Mouse (Mus musculus) hindbrain, embryonic 12.5 days (tissue): ENCODE measurements around the gene Tm7sf2. TPM values are rescaled to one million over a fixed set of nuclear protein-coding genes. Genes with fewer than 3 reads are reported as not detected.
A peak's percentile ranks its signal among the peaks of the same experiment; 100 is the strongest.

Experiments used
- ATAC-seq: fragments of 200-750 bp; cut with Nextera tagmentation; 2 replicates; pipeline ENCODE4 v1.8.0; 2017; ENCODE audit warnings: moderate TSS enrichment; ENCODE audit not compliant: low FRiP score
- H3K27ac ChIP-seq: fragments of 300-500 bp; sonication (generic); 2 replicates; pipeline ENCODE4 v1.5.1; 2016; ENCODE audit warnings: mild to moderate bottlenecking
- H3K27me3 ChIP-seq: fragments of 300-500 bp; sonication (generic); 2 replicates; pipeline ENCODE4 v1.6.1; 2016; ENCODE audit warnings: mild to moderate bottlenecking
- H3K36me3 ChIP-seq: fragments of 300-500 bp; sonication (generic); 2 replicates; pipeline ENCODE4 v1.6.1; 2016; ENCODE audit warnings: mild to moderate bottlenecking
- H3K4me1 ChIP-seq: fragments of 300-500 bp; sonication (generic); 2 replicates; pipeline ENCODE4 v1.6.1; 2016
- H3K4me2 ChIP-seq: fragments of 300-500 bp; sonication (generic); replicated peaks from 2 replicates; pipeline ENCODE4 v1.6.1; 2016; ENCODE audit warnings: mild to moderate bottlenecking
- H3K4me3 ChIP-seq: fragments of 300-500 bp; sonication (generic); 2 replicates; pipeline ENCODE4 v1.5.1; 2016; ENCODE audit warnings: mild to moderate bottlenecking
- H3K9ac ChIP-seq: fragments of 300-500 bp; sonication (generic); 2 replicates; pipeline ENCODE4 v1.6.1; 2016; ENCODE audit warnings: mild to moderate bottlenecking, moderate library complexity
- H3K9me3 ChIP-seq: fragments of 300-500 bp; sonication (generic); replicated peaks from 2 replicates; pipeline ENCODE4 v1.6.1; 2016; ENCODE audit warnings: mild to moderate bottlenecking
- WGBS: fragments of 180-500 bp; shearing (Covaris S2); methylation state at CpG from one replicate; pipeline ENCODE4 v1.1.7; 2016; 5-methylcytosine and 5-hydroxymethylcytosine counted together
- polyA plus RNA-seq: library from polyadenylated mRNA; unstranded; fragments of >200 nt; fragmentation: Nextera tagmentation; extraction: Ambion mirVana; gene quantifications from 2 replicates; pipeline ENCODE4 v1.2.1, GENCODE M21; 2016

Gene Tm7sf2
- polyA plus RNA-seq, result 38.0 and 40.3 TPM in 2 replicates

DNA sequence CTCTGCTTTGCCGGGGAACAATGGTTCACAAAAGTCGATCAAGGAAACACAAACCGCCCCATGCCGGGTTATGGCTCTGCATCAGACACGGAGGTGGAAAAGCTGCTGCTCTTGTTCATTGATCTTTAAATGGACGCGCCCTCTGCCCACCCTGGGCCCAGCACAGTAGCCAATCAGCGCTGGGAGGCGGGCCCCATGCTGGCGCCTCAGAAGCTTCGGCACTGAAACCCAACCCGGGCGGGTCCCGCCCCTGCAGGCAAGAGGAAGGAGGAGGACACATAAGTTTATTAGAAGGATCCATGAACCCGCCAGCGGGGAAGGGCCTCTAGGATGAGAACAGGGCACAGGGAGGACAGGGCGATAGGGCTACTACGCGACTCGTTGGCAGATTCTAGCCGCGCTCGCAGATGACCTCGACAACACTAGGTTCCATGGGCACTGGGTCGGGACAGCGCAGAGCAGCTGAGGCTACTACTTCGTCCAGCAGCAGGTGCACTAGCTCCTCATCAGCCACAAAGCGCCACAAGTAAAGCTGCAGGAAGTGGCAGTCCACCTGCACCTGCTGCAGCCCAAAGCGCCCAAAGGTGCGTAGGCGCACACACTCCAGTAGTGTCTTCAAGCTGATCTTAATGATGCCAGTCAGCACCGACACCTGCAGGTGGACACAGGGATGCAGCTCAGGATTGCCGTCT is at the start of gene Tm7sf2:
TSS of gene Tm7sf2 (minus strand) at position 650 of the 692 bp plus-strand sequence.
- WGBS, result 7% methylated on average over 33 of the region's 33 CpGs
- Histone ChIP-seq H3K27ac (peak within 1 kb of the TSS; percentile 93), H3K27me3 (no peaks in the 10 kb centered on the region), H3K4me3 (peak within 1 kb of the TSS; percentile 51), H3K36me3 (peaks cover 31% of the 10 kb centered on the region), H3K9ac (peak within 1 kb of the TSS; percentile 78), H3K4me2 (peak within 1 kb of the TSS; percentile 96), H3K9me3 (no peaks in the 10 kb centered on the region), H3K4me1 (peaks cover 36% of the 10 kb centered on the region)
- peak; percentile 91 for ATAC-seq

DNA sequence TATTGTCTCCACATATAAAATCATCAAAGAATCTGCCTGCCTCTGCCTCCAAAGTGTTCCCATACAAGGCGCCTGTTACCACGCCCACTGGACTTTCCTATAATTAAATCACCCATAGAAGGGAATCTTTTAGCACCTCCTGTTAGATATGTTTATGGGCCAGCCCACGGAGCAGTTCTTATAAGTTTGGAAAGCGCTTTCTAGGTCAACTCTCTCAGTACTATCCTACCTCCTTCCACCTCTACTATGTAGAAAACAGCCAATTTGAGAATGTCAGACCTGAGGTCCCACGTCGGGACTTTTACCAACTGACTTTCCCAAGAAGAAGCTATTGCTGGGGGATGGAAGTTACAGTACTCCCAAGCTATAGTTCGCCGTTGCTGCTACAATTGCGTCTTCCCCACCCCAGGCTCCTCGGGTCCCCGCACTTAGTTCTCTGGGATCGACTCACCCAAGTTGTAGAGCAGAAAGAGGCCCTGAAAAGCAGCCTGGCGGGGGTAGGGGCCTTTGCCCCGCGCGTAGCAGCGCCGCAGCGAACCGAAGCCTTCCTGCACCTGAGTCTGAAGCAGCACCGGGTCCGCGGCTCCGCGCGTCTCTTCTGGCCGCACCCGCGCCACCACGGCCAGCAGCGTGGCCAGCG is 49.3 kb upstream of the Tm7sf2 start:
- peak overlapping the region; percentile 93 for H3K27ac ChIP-seq
- WGBS, result 6% methylated on average over 29 of the region's 32 CpGs
- peaks cover 41% of the 10 kb centered on the region for H3K36me3 ChIP-seq
- no peak for ATAC-seq
- peak overlapping the region; percentile 86 for H3K4me3 ChIP-seq
- H3K4me2 ChIP-seq, result peak overlapping the region; percentile 80
- no peaks in the 10 kb centered on the region for H3K9me3 ChIP-seq
- H3K4me1 ChIP-seq, result peaks cover 31% of the 10 kb centered on the region
- peak overlapping the region; percentile 89 for H3K9ac ChIP-seq
- H3K27me3 ChIP-seq, result no peaks in the 10 kb centered on the region

DNA sequence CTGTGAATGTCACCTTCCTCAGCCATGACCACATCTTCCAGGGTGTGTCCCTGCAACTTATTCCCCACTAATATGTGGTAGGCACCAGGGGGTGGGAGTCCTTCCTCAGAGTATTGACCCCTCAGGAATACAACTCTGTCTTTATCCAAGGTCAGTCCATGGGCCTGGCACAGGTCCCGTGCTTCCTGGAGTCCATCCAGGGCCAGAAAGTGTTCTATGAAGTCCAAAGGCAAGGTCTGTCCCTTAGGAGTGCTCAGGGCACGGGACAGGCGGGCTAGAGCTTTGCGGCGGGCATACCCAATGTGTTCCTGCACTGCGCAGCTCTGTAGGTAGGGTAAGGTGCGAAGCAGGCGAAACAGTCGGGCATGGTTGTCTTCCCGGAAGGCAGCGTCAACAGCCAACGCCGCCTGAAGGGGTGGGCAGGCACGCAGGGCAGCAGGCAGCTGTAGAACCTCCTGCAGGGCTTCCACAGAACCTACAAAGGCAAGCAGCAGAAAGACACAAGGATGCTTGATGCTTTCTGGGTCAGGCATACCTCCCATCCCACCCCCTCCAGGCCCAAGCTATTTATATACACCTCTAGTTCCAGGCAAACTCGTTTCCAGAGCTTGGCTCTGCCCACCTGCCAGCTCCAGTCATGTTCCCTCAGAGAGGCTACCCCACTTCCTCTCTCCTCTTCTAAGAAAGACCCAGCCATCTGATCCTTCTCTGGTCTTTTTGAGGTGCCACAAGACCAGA is 48.1 kb upstream of the Tm7sf2 start:
- ATAC-seq, result no peak
- Histone ChIP-seq H3K27ac (no peak overlapping the region), H3K27me3 (no peaks in the 10 kb centered on the region), H3K9ac (peak overlapping the region; percentile 46), H3K4me3 (peak overlapping the region; percentile 86; the same call in 1 of the 2 replicates), H3K9me3 (no peaks in the 10 kb centered on the region), H3K36me3 (peaks cover 40% of the 10 kb centered on the region), H3K4me1 (peaks cover 27% of the 10 kb centered on the region), H3K4me2 (peak overlapping the region; percentile 80; the same call in 1 of the 2 replicates)
- 93% methylated on average over 15 of the region's 15 CpGs for WGBS

DNA sequence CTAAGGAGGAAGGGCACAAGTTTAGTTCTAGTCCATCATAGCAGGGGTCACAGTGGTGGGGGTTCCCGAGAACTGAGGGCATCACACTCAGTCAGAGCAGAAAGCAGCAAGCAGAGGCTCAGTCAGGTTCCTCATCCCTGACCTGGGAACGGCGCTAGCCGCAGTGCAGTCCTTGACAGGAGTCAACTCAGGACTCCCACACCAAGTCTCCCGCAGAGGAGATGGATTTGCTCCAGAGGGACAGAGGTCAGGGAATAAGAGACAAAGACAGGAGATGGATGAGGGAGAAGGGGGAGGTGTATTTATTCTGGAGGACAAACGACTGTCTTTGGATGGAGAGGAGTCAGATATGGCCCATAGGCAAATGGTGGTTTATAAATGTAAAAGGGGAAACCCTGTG is 44.9 kb upstream of the Tm7sf2 start:
- no peaks in the 10 kb centered on the region for H3K27me3 ChIP-seq
- no peak overlapping the region for H3K9ac ChIP-seq
- no peak overlapping the region for H3K4me3 ChIP-seq
- H3K36me3 ChIP-seq, result peaks cover 37% of the 10 kb centered on the region
- peaks cover 17% of the 10 kb centered on the region for H3K4me1 ChIP-seq
- H3K9me3 ChIP-seq, result no peaks in the 10 kb centered on the region
- 62% methylated on average over 6 of the region's 6 CpGs for WGBS
- ATAC-seq, result no peak
- H3K27ac ChIP-seq, result no peak overlapping the region
- H3K4me2 ChIP-seq, result no peak overlapping the region

DNA sequence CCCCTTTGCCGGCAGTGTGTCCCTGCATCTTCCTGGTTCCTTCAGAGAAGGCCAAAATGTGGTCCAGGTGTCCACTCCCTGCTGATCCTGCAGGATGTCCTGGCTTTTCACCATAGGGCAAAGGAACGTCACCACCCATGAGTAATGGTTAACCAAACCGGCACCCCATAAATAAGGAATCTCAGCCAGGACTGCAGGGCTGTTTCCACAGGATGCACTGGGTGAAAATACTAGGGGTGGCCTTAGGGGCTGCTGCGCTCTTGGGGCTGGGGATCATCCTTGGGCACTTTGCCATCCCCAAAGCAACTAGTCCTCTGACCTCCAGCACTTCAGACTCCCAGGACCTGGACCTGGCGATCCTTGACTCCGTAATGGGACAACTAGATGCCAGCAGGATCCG is 37.4 kb upstream of the Tm7sf2 start, which contains the start of gene Naaladl1:
TSS of gene Naaladl1 (plus strand) at position 197 of the 400 bp plus-strand sequence.
- Histone ChIP-seq H3K9ac (no peak within 1 kb of the TSS), H3K27ac (no peak within 1 kb of the TSS)
- 86% methylated on average over 7 of the region's 7 CpGs for WGBS

DNA sequence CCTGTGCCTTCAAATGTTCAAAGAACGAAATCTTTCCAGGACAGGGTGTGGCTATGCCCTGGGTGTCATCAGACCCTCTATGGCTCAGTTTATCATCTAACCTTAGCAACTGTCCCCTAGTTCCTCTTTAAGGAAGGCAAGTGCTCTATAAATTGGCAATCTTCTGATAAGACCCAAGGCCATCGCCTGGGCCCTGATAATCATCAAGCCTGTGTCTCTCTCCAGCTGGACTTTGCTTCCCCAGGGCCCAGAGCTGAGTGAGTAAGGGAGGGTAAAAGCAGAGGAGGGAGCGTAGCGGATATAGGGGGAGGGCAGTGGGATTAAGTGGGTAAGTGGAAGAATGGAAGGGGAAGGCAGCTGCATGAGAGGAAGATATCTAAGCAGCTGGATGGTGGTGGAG is 36.3 kb upstream of the Tm7sf2 start:
- H3K4me1 ChIP-seq, result no peaks in the 10 kb centered on the region
- H3K36me3 ChIP-seq, result no peaks in the 10 kb centered on the region
- no peak for ATAC-seq
- H3K4me2 ChIP-seq, result no peak overlapping the region
- H3K27me3 ChIP-seq, result no peaks in the 10 kb centered on the region
- no peak overlapping the region for H3K27ac ChIP-seq
- no peak overlapping the region for H3K4me3 ChIP-seq
- H3K9ac ChIP-seq, result no peak overlapping the region
- H3K9me3 ChIP-seq, result no peaks in the 10 kb centered on the region
- WGBS, result 85% methylated on average over 4 of the region's 4 CpGs

More for the DNA sequence above, 37.4 kb upstream of the Tm7sf2 start, which contains the start of gene Naaladl1:
- Histone ChIP-seq H3K4me1 (no peaks in the 10 kb centered on the region), H3K9me3 (no peaks in the 10 kb centered on the region), H3K27me3 (no peaks in the 10 kb centered on the region), H3K36me3 (no peaks in the 10 kb centered on the region), H3K4me3 (no peak within 1 kb of the TSS), H3K4me2 (no peak within 1 kb of the TSS)
- no peak for ATAC-seq

DNA sequence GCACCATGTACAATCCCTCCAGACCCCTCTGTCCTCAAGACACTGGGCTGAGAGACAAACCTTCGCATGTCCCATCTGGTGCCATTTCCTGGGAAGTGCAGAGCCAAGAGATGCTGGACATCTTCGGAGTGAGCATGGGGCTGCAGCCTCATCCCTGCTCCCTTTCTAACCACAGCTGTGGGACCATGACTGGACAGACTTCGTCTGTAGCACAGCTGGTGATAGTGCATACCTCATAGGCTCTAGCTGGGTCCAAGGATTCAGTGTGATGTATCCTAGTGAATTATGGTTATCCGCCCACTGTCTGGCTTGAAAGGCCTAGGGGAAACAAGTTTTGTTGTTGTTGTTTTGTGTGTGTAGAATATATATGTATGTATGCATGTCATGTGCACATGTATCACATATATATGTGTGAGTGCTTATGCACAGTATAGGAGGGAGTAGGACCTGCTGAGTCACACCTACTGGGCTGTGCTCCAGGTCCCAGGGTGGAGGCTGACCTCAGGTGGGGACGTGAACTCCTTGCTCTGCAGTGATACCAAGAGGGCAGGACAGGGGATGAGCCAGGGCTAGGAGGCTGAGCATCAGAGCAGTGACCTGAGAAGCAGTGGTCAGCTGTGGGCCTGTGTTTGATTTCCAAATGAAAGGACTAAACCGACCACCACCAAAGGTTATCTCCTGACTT is 34.1 kb upstream of the Tm7sf2 start:
- H3K9ac ChIP-seq, result no peak overlapping the region
- no peaks in the 10 kb centered on the region for H3K9me3 ChIP-seq
- H3K4me1 ChIP-seq, result no peaks in the 10 kb centered on the region
- ATAC-seq, result no peak
- no peaks in the 10 kb centered on the region for H3K27me3 ChIP-seq
- no peak overlapping the region for H3K27ac ChIP-seq
- WGBS, result 80% methylated on average over 6 of the region's 6 CpGs
- H3K36me3 ChIP-seq, result no peaks in the 10 kb centered on the region
- H3K4me2 ChIP-seq, result no peak overlapping the region
- H3K4me3 ChIP-seq, result no peak overlapping the region

DNA sequence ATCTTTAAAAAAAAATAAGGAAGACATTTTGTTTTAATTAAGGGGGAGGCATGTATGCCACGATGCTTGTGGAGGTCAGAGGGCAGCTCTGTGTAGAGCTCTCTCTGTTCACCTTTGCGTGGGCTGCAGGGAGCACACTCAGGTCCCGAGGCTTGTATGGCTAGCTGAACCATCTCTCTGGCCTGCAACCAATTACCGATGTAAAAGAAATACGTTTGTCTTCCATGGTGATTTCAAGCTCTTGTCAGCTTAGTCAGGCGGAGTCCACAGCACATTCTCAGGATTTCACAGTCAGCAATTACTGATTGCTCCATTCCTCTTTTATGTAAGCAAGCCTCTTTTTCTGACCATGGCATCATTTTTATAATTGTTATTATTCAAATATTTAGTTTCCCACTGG is 33.0 kb upstream of the Tm7sf2 start:
- no peaks in the 10 kb centered on the region for H3K36me3 ChIP-seq
- H3K4me3 ChIP-seq, result no peak overlapping the region
- no peak for ATAC-seq
- H3K4me2 ChIP-seq, result no peak overlapping the region
- H3K9me3 ChIP-seq, result no peaks in the 10 kb centered on the region
- H3K4me1 ChIP-seq, result no peaks in the 10 kb centered on the region
- no peak overlapping the region for H3K27ac ChIP-seq
- 54% methylated on average over 6 of the region's 6 CpGs for WGBS
- H3K27me3 ChIP-seq, result no peaks in the 10 kb centered on the region
- H3K9ac ChIP-seq, result no peak overlapping the region

DNA sequence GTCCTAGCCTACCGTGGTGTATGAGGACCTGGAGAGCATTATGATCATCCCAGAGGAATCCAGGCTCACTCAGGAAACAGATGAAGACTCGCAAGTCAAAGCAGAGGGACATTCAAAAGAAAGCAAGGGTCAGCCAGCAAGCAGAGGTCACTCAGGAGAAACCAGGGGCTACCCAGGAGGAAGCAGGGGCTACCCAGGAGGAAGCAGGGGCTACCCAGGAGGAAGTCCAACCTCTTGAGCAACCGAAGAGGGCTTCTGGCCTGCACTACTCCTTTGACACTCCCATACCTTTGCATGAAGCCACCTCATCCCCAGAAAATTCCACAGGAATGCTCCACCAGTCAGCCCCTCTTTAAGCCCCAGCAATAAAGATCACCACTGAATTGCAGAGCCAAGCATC is 29.7 kb upstream of the Tm7sf2 start:
- no peak overlapping the region for H3K9ac ChIP-seq
- no peak for ATAC-seq
- H3K27ac ChIP-seq, result no peak overlapping the region
- peaks cover 4% of the 10 kb centered on the region; the same call in 1 of the 2 replicates for H3K36me3 ChIP-seq
- H3K9me3 ChIP-seq, result no peaks in the 10 kb centered on the region
- no peak overlapping the region for H3K4me2 ChIP-seq
- no peaks in the 10 kb centered on the region for H3K4me1 ChIP-seq
- H3K27me3 ChIP-seq, result no peaks in the 10 kb centered on the region
- WGBS, result 89% methylated on average over 3 of the region's 3 CpGs
- H3K4me3 ChIP-seq, result no peak overlapping the region

DNA sequence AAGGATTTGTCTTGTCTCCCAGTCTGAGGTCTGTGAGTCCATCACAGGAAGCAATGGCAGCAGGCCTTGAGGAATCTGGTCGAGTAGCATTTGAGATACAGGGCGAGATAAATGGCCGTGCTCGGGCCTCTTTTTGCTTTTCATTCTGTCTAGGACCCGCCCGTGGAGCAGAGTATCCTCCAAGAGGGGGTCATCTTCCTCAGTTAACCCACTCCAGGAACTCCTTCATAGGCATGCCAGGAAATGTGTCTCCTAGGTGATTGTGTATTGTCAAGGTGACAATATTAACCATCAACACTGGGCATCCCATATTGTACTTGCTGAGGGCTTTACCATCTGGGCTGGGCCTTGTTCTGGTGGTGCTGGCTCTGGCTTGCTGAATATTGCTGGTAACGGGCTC is 25.9 kb upstream of the Tm7sf2 start, which contains the start of gene AC131692.1:
TSS of gene AC131692.1 (plus strand) at position 301 of the 400 bp plus-strand sequence.
- WGBS, result 91% methylated on average over 7 of the region's 7 CpGs
- H3K36me3 ChIP-seq, result peaks cover 31% of the 10 kb centered on the region
- H3K27ac ChIP-seq, result no peak within 1 kb of the TSS
- H3K9me3 ChIP-seq, result no peaks in the 10 kb centered on the region
- no peak within 1 kb of the TSS for H3K4me3 ChIP-seq
- H3K4me1 ChIP-seq, result no peaks in the 10 kb centered on the region
- H3K4me2 ChIP-seq, result no peak within 1 kb of the TSS
- no peak within 1 kb of the TSS for H3K9ac ChIP-seq
- ATAC-seq, result no peak
- no peaks in the 10 kb centered on the region for H3K27me3 ChIP-seq

DNA sequence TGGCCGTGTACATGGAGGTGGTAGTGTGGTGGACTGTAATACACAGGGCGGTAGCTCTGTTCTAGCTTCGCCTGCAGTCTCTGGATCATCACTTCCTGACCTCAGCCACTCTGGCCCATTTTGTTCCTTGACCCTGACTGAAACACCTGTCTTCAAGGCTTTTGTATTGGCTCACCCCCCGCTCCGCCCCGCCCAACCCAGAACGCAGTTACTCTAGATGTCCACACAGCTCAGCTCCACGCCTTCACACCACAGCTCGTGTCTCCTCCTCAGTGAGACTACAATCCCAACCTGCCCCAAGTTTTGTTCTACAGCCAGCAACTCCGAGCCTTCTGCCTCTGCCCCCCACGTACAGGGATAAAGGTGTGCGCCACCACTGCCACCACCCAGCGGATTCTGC is 20.7 kb upstream of the Tm7sf2 start:
- Histone ChIP-seq H3K27ac (no peak overlapping the region), H3K4me3 (no peak overlapping the region), H3K9me3 (no peaks in the 10 kb centered on the region), H3K9ac (no peak overlapping the region), H3K27me3 (no peaks in the 10 kb centered on the region), H3K4me1 (peaks cover 10% of the 10 kb centered on the region), H3K36me3 (peaks cover 41% of the 10 kb centered on the region), H3K4me2 (no peak overlapping the region)
- no peak for ATAC-seq
- 94% methylated on average over 13 of the region's 13 CpGs for WGBS

DNA sequence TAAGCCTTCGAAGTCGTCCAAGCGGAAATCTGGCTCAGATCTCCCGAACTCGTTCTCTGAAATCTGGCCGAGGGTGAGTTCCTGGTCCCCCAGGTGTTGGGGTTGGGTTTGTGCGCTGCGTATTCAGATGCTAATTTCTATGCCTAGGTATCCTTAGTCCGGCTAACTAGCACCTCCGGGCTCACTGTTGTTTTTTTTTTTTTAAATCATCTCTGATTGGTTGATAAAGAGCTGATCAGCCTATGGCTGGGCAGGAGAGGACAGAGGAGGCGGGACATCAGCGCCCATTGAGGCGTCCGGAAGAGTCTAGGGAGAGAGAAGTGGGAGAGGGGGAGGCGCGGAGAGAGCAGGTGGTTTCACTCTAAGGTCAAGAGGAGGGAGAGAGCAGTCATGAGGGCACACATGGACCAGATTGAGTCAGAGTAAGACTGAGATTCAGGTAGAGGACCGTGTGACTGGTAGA is 17.3 kb upstream of the Tm7sf2 start:
- Histone ChIP-seq H3K9me3 (no peaks in the 10 kb centered on the region), H3K27me3 (no peaks in the 10 kb centered on the region), H3K27ac (no peak overlapping the region), H3K36me3 (peaks cover 40% of the 10 kb centered on the region), H3K9ac (peak overlapping the region; percentile 44), H3K4me1 (peaks cover 18% of the 10 kb centered on the region), H3K4me3 (peak overlapping the region; percentile 78), H3K4me2 (peak overlapping the region; percentile 96)
- WGBS, result 2% methylated on average over 17 of the region's 17 CpGs
- peak; percentile 75 for ATAC-seq
